Mouse (Mus musculus) ES-Bruce4 (cell line): Measurements from ENCODE around the gene Adap1.

Experiments
- CTCF ChIP-seq: IDR thresholded peaks from one replicate; pipeline ENCODE4 v1.8.1; 2011; ENCODE audit warnings: low read depth, low read length
- EP300 ChIP-seq: IDR thresholded peaks from 2 replicates; pipeline ENCODE4 v1.6.1; 2011; ENCODE audit warnings: low read depth, low read length; ENCODE audit not compliant: insufficient read depth
- POLR2A ChIP-seq: IDR thresholded peaks from one replicate; pipeline ENCODE4 v1.8.1; 2011; ENCODE audit warnings: low read length; ENCODE audit not compliant: insufficient read depth

- TF ChIP-seq EP300 (no peak), POLR2A (no peak), CTCF (no peak)
These were observed 47.7 kb upstream of the Adap1 start for GRCm38 (mm10) chr5:139373126-139373525.
